Mouse (Mus musculus) brain, embryonic 14.5 days (tissue): ENCODE measurements around the gene Jund.

Experiments used
- CTCF ChIP-seq: fragments of 200-500 bp; IDR thresholded peaks from 2 replicates; pipeline ENCODE4 v1.5.1; 2012; ENCODE audit warnings: inconsistent platforms, mild to moderate bottlenecking, moderate library complexity, borderline replicate concordance; ENCODE audit not compliant: insufficient read depth, insufficient read length; ENCODE audit errors: extremely low read depth
- POLR2A ChIP-seq: fragments of 200-500 bp; IDR thresholded peaks from 2 replicates; pipeline ENCODE4 v1.6.1; 2012; ENCODE audit warnings: mild to moderate bottlenecking, inconsistent platforms, borderline replicate concordance; ENCODE audit not compliant: poor library complexity, insufficient read depth, insufficient read length, severe bottlenecking; ENCODE audit errors: extremely low read depth

- TF ChIP-seq CTCF (no peak), POLR2A (no peak)
Measured at GRCm38 (mm10) chr8:70742176-70742575, 43.4 kb downstream of the Jund start.
